Mouse (Mus musculus): ENCODE results near the gene Llph. TPM values are rescaled to one million over a fixed set of nuclear protein-coding genes. Genes with fewer than 3 reads are reported as not detected.

The Llph gene
- polyA plus RNA-seq (2012; rRNA removed) = 41.3 and 43.6 TPM in 2 replicates

GRCm38 (mm10) chr10:120226871-120227661, at the start of gene Llph:
Gene Llph, plus strand, starts transcription at chr10:120227070.
- TF ChIP-seq CTCF (IDR thresholded peaks at IDR 0.05; ENCODE audit: extremely low read depth, insufficient read depth, low read length) (no peak), POLR2A (IDR thresholded peaks at IDR 0.05; ENCODE audit: extremely low read depth, insufficient read depth, low read length) (peak; percentile 73)
- Histone ChIP-seq H3K4me3 (ENCODE audit: insufficient read depth, low read length) (peak within 1 kb of the TSS; percentile 81), H3K4me1 (ENCODE audit: control insufficient read depth, insufficient read depth, low read length) (peaks cover 4% of the 10 kb centered on the region; the same call in 1 of the 2 replicates), H3K27ac (ENCODE audit: insufficient read depth, low read length) (no peak within 1 kb of the TSS)

GRCm38 (mm10) chr10:120182887-120183286, 44.0 kb upstream of the Llph start:
- Histone ChIP-seq H3K27ac (ENCODE audit: insufficient read depth, low read length) (no peak overlapping the region), H3K4me1 (ENCODE audit: control insufficient read depth, insufficient read depth, low read length) (no peaks in the 10 kb centered on the region), H3K4me3 (ENCODE audit: insufficient read depth, low read length) (no peak overlapping the region)
- TF ChIP-seq POLR2A (IDR thresholded peaks at IDR 0.05; ENCODE audit: extremely low read depth, insufficient read depth, low read length) = no peak
- TF ChIP-seq CTCF (IDR thresholded peaks at IDR 0.05; ENCODE audit: extremely low read depth, insufficient read depth, low read length) = peak; percentile 41; the same call in 1 of the 2 replicates

GRCm38 (mm10) chr10:120183342-120183741, 43.5 kb upstream of the Llph start:
- TF ChIP-seq CTCF (IDR thresholded peaks at IDR 0.05; ENCODE audit: extremely low read depth, insufficient read depth, low read length) (no peak), POLR2A (IDR thresholded peaks at IDR 0.05; ENCODE audit: extremely low read depth, insufficient read depth, low read length) (no peak)
- Histone ChIP-seq H3K27ac (ENCODE audit: insufficient read depth, low read length) (no peak overlapping the region), H3K4me1 (ENCODE audit: control insufficient read depth, insufficient read depth, low read length) (no peaks in the 10 kb centered on the region), H3K4me3 (ENCODE audit: insufficient read depth, low read length) (no peak overlapping the region)

GRCm38 (mm10) chr10:120188513-120188912, 38.4 kb upstream of the Llph start:
- no peak overlapping the region for H3K27ac ChIP-seq (ENCODE audit: insufficient read depth, low read length)
- no peaks in the 10 kb centered on the region for H3K4me1 ChIP-seq (ENCODE audit: control insufficient read depth, insufficient read depth, low read length)
- H3K4me3 ChIP-seq (ENCODE audit: insufficient read depth, low read length) = no peak overlapping the region
- no peak for TF ChIP-seq CTCF (IDR thresholded peaks at IDR 0.05; ENCODE audit: extremely low read depth, insufficient read depth, low read length)
- no peak for TF ChIP-seq POLR2A (IDR thresholded peaks at IDR 0.05; ENCODE audit: extremely low read depth, insufficient read depth, low read length)

- TF ChIP-seq POLR2A (IDR thresholded peaks at IDR 0.05; ENCODE audit: extremely low read depth, insufficient read depth, low read length) (no peak), CTCF (IDR thresholded peaks at IDR 0.05; ENCODE audit: extremely low read depth, insufficient read depth, low read length) (no peak)
Measured at GRCm38 (mm10) chr10:120189276-120189675, 37.6 kb upstream of the Llph start.

GRCm38 (mm10) chr10:120189782-120190181, 37.1 kb upstream of the Llph start:
- TF ChIP-seq POLR2A (IDR thresholded peaks at IDR 0.05; ENCODE audit: extremely low read depth, insufficient read depth, low read length) = no peak
- Histone ChIP-seq H3K4me1 (ENCODE audit: control insufficient read depth, insufficient read depth, low read length) (no peaks in the 10 kb centered on the region), H3K27ac (ENCODE audit: insufficient read depth, low read length) (no peak overlapping the region), H3K4me3 (ENCODE audit: insufficient read depth, low read length) (no peak overlapping the region)

More at GRCm38 (mm10) chr10:120189276-120189675, 37.6 kb upstream of the Llph start:
- Histone ChIP-seq H3K4me1 (ENCODE audit: control insufficient read depth, insufficient read depth, low read length) (no peaks in the 10 kb centered on the region), H3K4me3 (ENCODE audit: insufficient read depth, low read length) (no peak overlapping the region), H3K27ac (ENCODE audit: insufficient read depth, low read length) (no peak overlapping the region)

GRCm38 (mm10) chr10:120191165-120191564, 35.7 kb upstream of the Llph start:
- no peak overlapping the region for H3K27ac ChIP-seq (ENCODE audit: insufficient read depth, low read length)
- H3K4me1 ChIP-seq (ENCODE audit: control insufficient read depth, insufficient read depth, low read length) = no peaks in the 10 kb centered on the region
- H3K4me3 ChIP-seq (ENCODE audit: insufficient read depth, low read length) = no peak overlapping the region
- no peak for TF ChIP-seq CTCF (IDR thresholded peaks at IDR 0.05; ENCODE audit: extremely low read depth, insufficient read depth, low read length)
- TF ChIP-seq POLR2A (IDR thresholded peaks at IDR 0.05; ENCODE audit: extremely low read depth, insufficient read depth, low read length) = no peak

- TF ChIP-seq POLR2A (IDR thresholded peaks at IDR 0.05; ENCODE audit: extremely low read depth, insufficient read depth, low read length) (no peak), CTCF (IDR thresholded peaks at IDR 0.05; ENCODE audit: extremely low read depth, insufficient read depth, low read length) (no peak)
- Histone ChIP-seq H3K27ac (ENCODE audit: insufficient read depth, low read length) (no peak overlapping the region), H3K4me1 (ENCODE audit: control insufficient read depth, insufficient read depth, low read length) (no peaks in the 10 kb centered on the region), H3K4me3 (ENCODE audit: insufficient read depth, low read length) (no peak overlapping the region)
Measured at GRCm38 (mm10) chr10:120192278-120192677, 34.6 kb upstream of the Llph start.

- TF ChIP-seq CTCF (IDR thresholded peaks at IDR 0.05; ENCODE audit: extremely low read depth, insufficient read depth, low read length) (no peak), POLR2A (IDR thresholded peaks at IDR 0.05; ENCODE audit: extremely low read depth, insufficient read depth, low read length) (no peak)
Measured at GRCm38 (mm10) chr10:120193255-120193654, 33.6 kb upstream of the Llph start.

More at GRCm38 (mm10) chr10:120193255-120193654, 33.6 kb upstream of the Llph start:
- Histone ChIP-seq H3K4me3 (ENCODE audit: insufficient read depth, low read length) (no peak overlapping the region), H3K4me1 (ENCODE audit: control insufficient read depth, insufficient read depth, low read length) (no peaks in the 10 kb centered on the region), H3K27ac (ENCODE audit: insufficient read depth, low read length) (no peak overlapping the region)

Data from cortical plate, adult 2 months (tissue).